Mouse (Mus musculus) frontal cortex, postnatal 14 days (tissue): Measurements from ENCODE around the gene Vegfd.

Experiments used
- DNase-seq, 2 experiments: peaks; one replicate each; pipeline ENCODE4 v3.0.0; 2022; ENCODE audit warnings: low spot score in 2 of 2

The Vegfd gene

GRCm38 (mm10) chrX:164419471-164419939 is 46.3 kb downstream of the Vegfd start, which contains the start of gene Piga:
TSS of gene Piga (plus strand) at chrX:164419787.
- peak; percentile 86 to 93 for DNase-seq

GRCm38 (mm10) chrX:164419955-164420354 is 46.8 kb downstream of the Vegfd start:
- no peak for DNase-seq

- no peak for DNase-seq
Measured at GRCm38 (mm10) chrX:164420518-164420917, 47.3 kb downstream of the Vegfd start.

- DNase-seq: no peak
Measured at GRCm38 (mm10) chrX:164424821-164425220, 51.6 kb downstream of the Vegfd start.

GRCm38 (mm10) chrX:164427295-164427694 is 54.1 kb downstream of the Vegfd start:
- DNase-seq: no peak

GRCm38 (mm10) chrX:164428224-164428623 is 55.0 kb downstream of the Vegfd start:
- DNase-seq: no peak

GRCm38 (mm10) chrX:164430621-164431020 is 57.4 kb downstream of the Vegfd start:
- no peak for DNase-seq

GRCm38 (mm10) chrX:164431133-164431532 is 58.0 kb downstream of the Vegfd start:
- DNase-seq: no peak

GRCm38 (mm10) chrX:164431541-164431940 is 58.4 kb downstream of the Vegfd start:
- no peak for DNase-seq

GRCm38 (mm10) chrX:164432682-164433081 is 59.5 kb downstream of the Vegfd start:
- DNase-seq: no peak

GRCm38 (mm10) chrX:164436709-164437108 is 63.5 kb downstream of the Vegfd start, which contains the start of gene Asb11:
TSS of gene Asb11 (plus strand) at chrX:164436994.
- no peak for DNase-seq

GRCm38 (mm10) chrX:164439462-164439861 is 66.3 kb downstream of the Vegfd start:
- DNase-seq: no peak

GRCm38 (mm10) chrX:164440140-164440539 is 67.0 kb downstream of the Vegfd start:
- DNase-seq: no peak

GRCm38 (mm10) chrX:164440703-164441102 is 67.5 kb downstream of the Vegfd start:
- DNase-seq: no peak

GRCm38 (mm10) chrX:164441306-164441705 is 68.1 kb downstream of the Vegfd start:
- DNase-seq: no peak

GRCm38 (mm10) chrX:164445601-164446000 is 72.4 kb downstream of the Vegfd start:
- no peak for DNase-seq

GRCm38 (mm10) chrX:164446106-164446551 is 73.0 kb downstream of the Vegfd start:
- DNase-seq: no peak

GRCm38 (mm10) chrX:164446835-164447681 is 73.9 kb downstream of the Vegfd start:
- no peak for DNase-seq

GRCm38 (mm10) chrX:164447682-164448071 is 74.5 kb downstream of the Vegfd start:
- DNase-seq: no peak

GRCm38 (mm10) chrX:164449201-164449600 is 76.0 kb downstream of the Vegfd start:
- no peak for DNase-seq
